Mouse (Mus musculus) forebrain, embryonic 11.5 days (tissue): ENCODE data around the gene Calcr. TPM values are rescaled to one million over a fixed set of nuclear protein-coding genes. Genes with fewer than 3 reads are reported as not detected.

Experiments used
- microRNA counts: library from miRNA; unstranded; fragments of <30 nt; microRNA quantifications from one replicate; lab custom pipeline; 2015
- microRNA-seq: library from miRNA; unstranded; fragments of <30 nt; microRNA quantifications from one replicate; pipeline ENCODE4, GENCODE M21; 2016; ENCODE audit not compliant: insufficient number of aligned reads
- polyA plus RNA-seq: library from polyadenylated mRNA; unstranded; fragments of >200 nt; fragmentation: Nextera tagmentation; extraction: Ambion mirVana; gene quantifications from 2 replicates; pipeline ENCODE4 v1.2.1, GENCODE M21; 2014

The Calcr gene
- polyA plus RNA-seq, 1 experiment from 2014 or later = 1.2 TPM

MicroRNAs encoded within 50 kb of the gene (microRNA counts, 519-probe panel; counts per million panel counts)
- microRNA mmu-miR-489 (lab: Ali Mortazavi, UCI) = 31.2 counts per million
- 31.2 counts per million for microRNA mmu-miR-653 (lab: Ali Mortazavi, UCI)

Small RNAs within 50 kb of the gene (microRNA-seq; reads per million reads assigned to microRNA genes)
- not detected for gene Mir489
- gene Mir653 = 5.9 reads per million

Other genes with a start within 250 kb of the Calcr start
- gene Tfpi2, start 224.2 kb upstream of the Calcr start, polyA plus RNA-seq = 0.40 and 0.72 TPM in 2 replicates
- not detected in 2 replicates for gene Gngt1, start 229.1 kb upstream of the Calcr start, polyA plus RNA-seq
- 24.2 and 31.9 TPM in 2 replicates for gene Gng11, start 239.2 kb upstream of the Calcr start, polyA plus RNA-seq